Mouse (Mus musculus): Measurements from ENCODE around the gene Mapk1. TPM values are rescaled to one million over a fixed set of nuclear protein-coding genes. Genes with fewer than 3 reads are reported as not detected.

Mapk1 gene
- polyA plus RNA-seq, 1 experiment from 2014 or later, result 187 TPM

- Histone ChIP-seq H3K9me3 (no peaks in the 10 kb centered on the region), H3K27ac (replicated peaks) (no peak overlapping the region), H3K27me3 (no peaks in the 10 kb centered on the region), H3K4me2 (no peak overlapping the region), H3K36me3 (peaks cover 62% of the 10 kb centered on the region), H3K4me1 (replicated peaks) (no peaks in the 10 kb centered on the region), H3K4me3 (no peak overlapping the region), H3K9ac (no peak overlapping the region)
- WGBS, result over 99% methylated on average over 3 of the region's 3 CpGs
- ATAC-seq (ENCODE audit: low FRiP score, low read depth), result no peak
Observed at GRCm38 (mm10) chr16:17096938-17097337, 113.8 kb downstream of the Mapk1 start.

Other genes with a start within 250 kb of the Mapk1 start
- 16.8 and 18.5 TPM in 2 replicates for gene Spag6l, start 153.9 kb upstream of the Mapk1 start, polyA plus RNA-seq (2015; fragmentation: Nextera tagmentation; extraction: Ambion mirVana)
- 0.18 TPM in 1 of 2 replicates, not detected in the other for gene Igll1, start 119.4 kb upstream of the Mapk1 start, polyA plus RNA-seq (2015; fragmentation: Nextera tagmentation; extraction: Ambion mirVana)
- gene Top3b, start 112.6 kb upstream of the Mapk1 start, polyA plus RNA-seq (2015; fragmentation: Nextera tagmentation; extraction: Ambion mirVana), result 65.4 and 74.2 TPM in 2 replicates
- 0.52 and 1.0 TPM in 2 replicates for gene Vpreb1, start 112.5 kb upstream of the Mapk1 start, polyA plus RNA-seq (2015; fragmentation: Nextera tagmentation; extraction: Ambion mirVana)
- gene Ppm1f, start 86.9 kb upstream of the Mapk1 start, polyA plus RNA-seq (2015; fragmentation: Nextera tagmentation; extraction: Ambion mirVana), result 26.7 and 27.6 TPM in 2 replicates
- 120 and 131 TPM in 2 replicates for gene Ypel1, start 86.3 kb downstream of the Mapk1 start, polyA plus RNA-seq (2015; fragmentation: Nextera tagmentation; extraction: Ambion mirVana)
- gene Ppil2, start 127.9 kb downstream of the Mapk1 start, polyA plus RNA-seq (2015; fragmentation: Nextera tagmentation; extraction: Ambion mirVana), result 142 and 148 TPM in 2 replicates
- gene 2610318N02Rik, start 141.8 kb downstream of the Mapk1 start, polyA plus RNA-seq (2015; fragmentation: Nextera tagmentation; extraction: Ambion mirVana), result 12.4 and 18.7 TPM in 2 replicates
- 37.4 and 38.3 TPM in 2 replicates for gene Sdf2l1, start 149.0 kb downstream of the Mapk1 start, polyA plus RNA-seq (2015; fragmentation: Nextera tagmentation; extraction: Ambion mirVana)
- 44.3 and 48.1 TPM in 2 replicates for gene Ydjc, start 161.2 kb downstream of the Mapk1 start, polyA plus RNA-seq (2015; fragmentation: Nextera tagmentation; extraction: Ambion mirVana)
- gene Ccdc116, start 163.8 kb downstream of the Mapk1 start, polyA plus RNA-seq (2015; fragmentation: Nextera tagmentation; extraction: Ambion mirVana), result 3.4 and 4.1 TPM in 2 replicates
- 281 and 286 TPM in 2 replicates for gene Ube2l3, start 219.3 kb downstream of the Mapk1 start, polyA plus RNA-seq (2015; fragmentation: Nextera tagmentation; extraction: Ambion mirVana)
- gene Rimbp3, start 225.2 kb downstream of the Mapk1 start, polyA plus RNA-seq (2015; fragmentation: Nextera tagmentation; extraction: Ambion mirVana), result 1.8 and 1.9 TPM in 2 replicates

All from hindbrain, embryonic 15.5 days (tissue).